Mouse (Mus musculus) brain, embryonic 14.5 days (tissue): ENCODE measurements around the gene Oas1e.

Experiments
- CTCF ChIP-seq: fragments of 200-500 bp; IDR thresholded peaks from 2 replicates; pipeline ENCODE4 v1.5.1; 2012; ENCODE audit warnings: inconsistent platforms, mild to moderate bottlenecking, moderate library complexity, borderline replicate concordance; ENCODE audit not compliant: insufficient read depth, insufficient read length; ENCODE audit errors: extremely low read depth
- POLR2A ChIP-seq: fragments of 200-500 bp; IDR thresholded peaks from 2 replicates; pipeline ENCODE4 v1.6.1; 2012; ENCODE audit warnings: mild to moderate bottlenecking, inconsistent platforms, borderline replicate concordance; ENCODE audit not compliant: poor library complexity, insufficient read depth, insufficient read length, severe bottlenecking; ENCODE audit errors: extremely low read depth

GRCm38 (mm10) chr5:120818999-120819398, 23.7 kb upstream of the Oas1e start:
- TF ChIP-seq CTCF (no peak), POLR2A (no peak)
